Mouse (Mus musculus) layer of hippocampus, adult 9-11 months (tissue): ENCODE results near the gene Gmppa.

Experiments used
- DNase-seq: peaks from one replicate; pipeline ENCODE4 v3.0.0; 2022

Gmppa gene

GRCm38 (mm10) chr1:75456746-75457564, 21.2 kb downstream of the Gmppa start:
- DNase-seq = no peak

GRCm38 (mm10) chr1:75457710-75458024, 21.9 kb downstream of the Gmppa start:
- no peak for DNase-seq

GRCm38 (mm10) chr1:75458025-75458788, 22.5 kb downstream of the Gmppa start:
- DNase-seq = no peak

GRCm38 (mm10) chr1:75458789-75459684, 23.3 kb downstream of the Gmppa start:
- peak; percentile 59 for DNase-seq

GRCm38 (mm10) chr1:75460297-75460696, 24.6 kb downstream of the Gmppa start:
- DNase-seq = no peak

GRCm38 (mm10) chr1:75462636-75463035, 26.9 kb downstream of the Gmppa start:
- DNase-seq = no peak

GRCm38 (mm10) chr1:75463652-75464204, 28.0 kb downstream of the Gmppa start:
- DNase-seq = no peak

- DNase-seq = peak; percentile 74
Observed at GRCm38 (mm10) chr1:75467215-75467927, 31.6 kb downstream of the Gmppa start.

- DNase-seq = no peak
Observed at GRCm38 (mm10) chr1:75469287-75469825, 33.6 kb downstream of the Gmppa start.

- DNase-seq = no peak
Observed at GRCm38 (mm10) chr1:75476441-75476840, 40.7 kb downstream of the Gmppa start.

- peak; percentile 78 for DNase-seq
Observed at GRCm38 (mm10) chr1:75477264-75477965, 41.7 kb downstream of the Gmppa start.

- peak; percentile 53 for DNase-seq
Observed at GRCm38 (mm10) chr1:75477966-75478290, 42.2 kb downstream of the Gmppa start.

- DNase-seq = no peak
Observed at GRCm38 (mm10) chr1:75478497-75478896, 42.8 kb downstream of the Gmppa start.

- peak; percentile 97 for DNase-seq
Observed at GRCm38 (mm10) chr1:75478916-75479634, 43.3 kb downstream of the Gmppa start, which contains the start of the genes Chpf and Tmem198. Chpf (minus strand) TSS chr1:75479307. Tmem198 (plus strand) TSS chr1:75479532.

- no peak for DNase-seq
Observed at GRCm38 (mm10) chr1:75479635-75479989, 43.9 kb downstream of the Gmppa start.

- DNase-seq = no peak
Observed at GRCm38 (mm10) chr1:75480036-75480435, 44.3 kb downstream of the Gmppa start.

- DNase-seq = peak; percentile 61
Observed at GRCm38 (mm10) chr1:75480735-75481134, 45.0 kb downstream of the Gmppa start.

GRCm38 (mm10) chr1:75486561-75486960, 50.8 kb downstream of the Gmppa start:
- DNase-seq = no peak

GRCm38 (mm10) chr1:75487040-75487404, 51.3 kb downstream of the Gmppa start:
- DNase-seq = no peak

GRCm38 (mm10) chr1:75487405-75488161, 51.9 kb downstream of the Gmppa start:
- DNase-seq = no peak
